Mouse (Mus musculus): ENCODE results near the gene Cypt14.
"Not testable (repeated sequence)": the region's sequence is repeated elsewhere in the genome, so short reads cannot be mapped to it uniquely, and the experiment has no call there.

Gene Cypt14

GRCm38 (mm10) chrX:39863504-39863903 lies at the start of gene Cypt14:
Cypt14 (minus strand) TSS chrX:39863604.
- not testable (repeated sequence) for DNase-seq (ENCODE audit: low spot score in 2 of 2)
